Mouse (Mus musculus) CH12.LX (cell line): Measurements from ENCODE around the gene Snrpe.

Source experiments
- CTCF ChIP-seq, 2 experiments: IDR thresholded peaks in 1 of 2; conservative IDR thresholded peaks in 1 of 2; 2 replicates each; pipeline ENCODE4 v1.5.1; 2011 to 2012; ENCODE audit warnings: low read depth in 2 of 2, low read length in 2 of 2, improper control_type of control experiment in 1 of 2, inconsistent platforms in 1 of 2, mild to moderate bottlenecking in 1 of 2, moderate library complexity in 1 of 2
- EP300 ChIP-seq: IDR thresholded peaks from 2 replicates; pipeline ENCODE4 v1.6.1; 2011; ENCODE audit warnings: low read length, improper control_type of control experiment
- ETS1 ChIP-seq: conservative IDR thresholded peaks from 2 replicates; pipeline ENCODE4 v1.6.1; 2012; ENCODE audit warnings: low read depth, mild to moderate bottlenecking, inconsistent platforms, low read length, improper control_type of control experiment, moderate library complexity
- GABPA ChIP-seq: IDR thresholded peaks from 2 replicates; pipeline ENCODE4 v1.6.1; 2012; ENCODE audit warnings: low read depth, low read length, improper control_type of control experiment, inconsistent platforms; ENCODE audit not compliant: insufficient replicate concordance
- MAZ ChIP-seq: IDR thresholded peaks from 2 replicates; pipeline ENCODE4 v1.6.1; 2012; ENCODE audit warnings: low read depth, mild to moderate bottlenecking, inconsistent platforms, low read length, improper control_type of control experiment, moderate library complexity
- MXI1 ChIP-seq: IDR thresholded peaks from 2 replicates; pipeline ENCODE4 v1.6.1; 2011; ENCODE audit warnings: mild to moderate bottlenecking, low read depth, low read length, improper control_type of control experiment
- MYC ChIP-seq: IDR thresholded peaks from 2 replicates; pipeline ENCODE4 v1.6.1; 2011; ENCODE audit warnings: low read depth, mild to moderate bottlenecking, improper control_type of control experiment, low read length
- NRF1 ChIP-seq: IDR thresholded peaks from 2 replicates; pipeline ENCODE4 v1.6.1; 2014; ENCODE audit warnings: low read depth, mild to moderate bottlenecking, inconsistent platforms, low read length, improper control_type of control experiment, moderate library complexity
- POLR2A ChIP-seq: IDR thresholded peaks from 2 replicates; pipeline ENCODE4 v1.6.1; 2011; ENCODE audit warnings: low read depth, mild to moderate bottlenecking, improper control_type of control experiment, low read length
- TCF12 ChIP-seq: IDR thresholded peaks from 2 replicates; pipeline ENCODE4 v1.6.1; 2014; ENCODE audit warnings: low read depth, mild to moderate bottlenecking, inconsistent platforms, low read length, improper control_type of control experiment
- ZKSCAN1 ChIP-seq: IDR thresholded peaks from 2 replicates; pipeline ENCODE4 v1.6.1; 2012; ENCODE audit warnings: low read depth, inconsistent platforms, low read length, improper control_type of control experiment, borderline replicate concordance

DNA sequence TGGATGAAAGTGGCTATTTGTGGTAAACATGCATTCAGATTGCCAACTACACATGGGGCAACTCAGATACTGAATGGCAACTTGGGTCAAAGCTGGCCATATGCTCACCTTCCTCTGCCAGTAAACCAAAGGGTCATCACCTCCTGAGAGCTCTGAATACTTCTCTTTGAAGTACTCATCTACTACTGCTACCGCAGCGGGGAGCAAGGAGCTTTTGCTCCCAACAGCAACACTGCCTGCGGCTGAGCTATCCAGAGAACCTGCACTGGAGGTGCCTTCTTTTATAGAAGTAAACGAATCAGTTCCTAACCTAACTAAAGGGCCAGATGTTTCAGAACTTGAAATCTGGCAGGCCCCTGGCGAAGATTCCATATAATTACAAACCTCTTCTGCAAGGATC, 46.7 kb upstream of the Snrpe start:
- TF ChIP-seq EP300 (no peak), CTCF (conservative IDR thresholded peaks at IDR 0.05 in 1 of 2, IDR thresholded peaks at IDR 0.05 in 1 of 2; ENCODE audit: low read depth in 2 of 2, low read length in 2 of 2) (no peak), MAZ (no peak), POLR2A (no peak), GABPA (no peak), MYC (no peak), MXI1 (no peak), ETS1 (no peak), NRF1 (no peak), ZKSCAN1 (no peak), TCF12 (no peak)
